1 mouse cellular context compared by ENCODE assay signal in genomic region chr8:123340071-123340470, GRCm38 (mm10).
A peak's percentile ranks its signal among the peaks of the same experiment; 100 is the strongest.
TF ChIP-seq lines count a peak whose summit lies in the region.

No protein-coding gene starts in this region.

TF ChIP-seq in MEL, 35 proteins besides CTCF, POLR2A, EP300 and RAD21:
- TF ChIP-seq ETS1 (IDR thresholded peaks at IDR 0.05; ENCODE audit: low read depth, low read length) (no peak), HCFC1 (IDR thresholded peaks at IDR 0.05; ENCODE audit: low read depth, low read length) (no peak), MAZ (IDR thresholded peaks at IDR 0.05; ENCODE audit: low read depth, low read length) (no peak), POLR2AphosphoS2 (IDR thresholded peaks at IDR 0.05; ENCODE audit: low read length) (no peak), NELFE (IDR thresholded peaks at IDR 0.05; ENCODE audit: low read depth, low read length) (no peak), GATA1 (IDR thresholded peaks at IDR 0.05; ENCODE audit: low read depth, low read length) (no peak), SMC3 (IDR thresholded peaks at IDR 0.05; ENCODE audit: low read depth, low read length) (peak; percentile 34; the same call in 1 of the 2 replicates)
